Mouse (Mus musculus): ENCODE data around the gene Lrrc27. TPM values are rescaled to one million over a fixed set of nuclear protein-coding genes. Genes with fewer than 3 reads are reported as not detected.

The Lrrc27 gene
- total and polyA plus RNA-seq, 2 experiments = 0.28 to 1.1 TPM

- H3K27ac ChIP-seq (replicated peaks; ENCODE audit: insufficient read depth, low read depth, low read length) = no peak overlapping the region
- WGBS = 1% methylated on average over 7 of the region's 7 CpGs
- no peak overlapping the region for H3K9ac ChIP-seq (ENCODE audit: low read depth, low read length)
- no peaks in the 10 kb centered on the region for H3K79me2 ChIP-seq (ENCODE audit: control insufficient read depth, insufficient read depth, low read length)
- H3K27me3 ChIP-seq (ENCODE audit: control insufficient read depth, insufficient read depth, low read length) = no peaks in the 10 kb centered on the region
- TF ChIP-seq POLR2A (IDR thresholded peaks at IDR 0.05; ENCODE audit: extremely low read depth, insufficient read depth, low read length) = no peak
- peak; percentile 99 for TF ChIP-seq CTCF (IDR thresholded peaks at IDR 0.05; ENCODE audit: low read depth, low read length)
- no peak overlapping the region for H3K4me3 ChIP-seq (ENCODE audit: insufficient read depth, low read depth, low read length)
- H3K4me1 ChIP-seq (ENCODE audit: control insufficient read depth, insufficient read depth, low read length) = no peaks in the 10 kb centered on the region
- H3K36me3 ChIP-seq (ENCODE audit: control insufficient read depth, insufficient read depth, low read length) = no peaks in the 10 kb centered on the region
- DNase-seq (ENCODE audit: extremely low read depth, low read depth, low spot score) = peak; percentile 44
Observed at GRCm38 (mm10) chr7:139233714-139234113, 20.9 kb downstream of the Lrrc27 start.

GRCm38 (mm10) chr7:139234426-139235188 lies 21.8 kb downstream of the Lrrc27 start:
- no peak for DNase-seq (ENCODE audit: extremely low read depth, low read depth, low spot score)
- WGBS = 34% methylated on average over 18 of the region's 18 CpGs
- no peak overlapping the region for H3K9ac ChIP-seq (ENCODE audit: low read depth, low read length)
- H3K36me3 ChIP-seq (ENCODE audit: control insufficient read depth, insufficient read depth, low read length) = no peaks in the 10 kb centered on the region
- H3K27ac ChIP-seq (replicated peaks; ENCODE audit: insufficient read depth, low read depth, low read length) = no peak overlapping the region
- no peaks in the 10 kb centered on the region for H3K79me2 ChIP-seq (ENCODE audit: control insufficient read depth, insufficient read depth, low read length)
- H3K4me3 ChIP-seq (ENCODE audit: insufficient read depth, low read depth, low read length) = no peak overlapping the region
- H3K27me3 ChIP-seq (ENCODE audit: control insufficient read depth, insufficient read depth, low read length) = no peaks in the 10 kb centered on the region
- H3K4me1 ChIP-seq (ENCODE audit: control insufficient read depth, insufficient read depth, low read length) = no peaks in the 10 kb centered on the region
- TF ChIP-seq POLR2A (IDR thresholded peaks at IDR 0.05; ENCODE audit: extremely low read depth, insufficient read depth, low read length) (no peak), CTCF (IDR thresholded peaks at IDR 0.05; ENCODE audit: low read depth, low read length) (peak; percentile 33; the same call in 1 of the 2 replicates)

- no peak for DNase-seq (ENCODE audit: extremely low read depth, low read depth, low spot score)
- no peak overlapping the region for H3K4me3 ChIP-seq (ENCODE audit: insufficient read depth, low read depth, low read length)
- 88% methylated on average over 12 of the region's 12 CpGs for WGBS
- no peak overlapping the region for H3K9ac ChIP-seq (ENCODE audit: low read depth, low read length)
- no peak for TF ChIP-seq CTCF (IDR thresholded peaks at IDR 0.05; ENCODE audit: low read depth, low read length)
- TF ChIP-seq POLR2A (IDR thresholded peaks at IDR 0.05; ENCODE audit: extremely low read depth, insufficient read depth, low read length) = no peak
- H3K27ac ChIP-seq (replicated peaks; ENCODE audit: insufficient read depth, low read depth, low read length) = no peak overlapping the region
- H3K79me2 ChIP-seq (ENCODE audit: control insufficient read depth, insufficient read depth, low read length) = no peaks in the 10 kb centered on the region
- no peaks in the 10 kb centered on the region for H3K4me1 ChIP-seq (ENCODE audit: control insufficient read depth, insufficient read depth, low read length)
- no peaks in the 10 kb centered on the region for H3K36me3 ChIP-seq (ENCODE audit: control insufficient read depth, insufficient read depth, low read length)
- no peaks in the 10 kb centered on the region for H3K27me3 ChIP-seq (ENCODE audit: control insufficient read depth, insufficient read depth, low read length)
Observed at GRCm38 (mm10) chr7:139235651-139236358, 23.0 kb downstream of the Lrrc27 start.

- TF ChIP-seq CTCF (IDR thresholded peaks at IDR 0.05; ENCODE audit: low read depth, low read length) (no peak), POLR2A (IDR thresholded peaks at IDR 0.05; ENCODE audit: extremely low read depth, insufficient read depth, low read length) (no peak)
- DNase-seq (ENCODE audit: extremely low read depth, low read depth, low spot score) = no peak
- no peaks in the 10 kb centered on the region for H3K27me3 ChIP-seq (ENCODE audit: control insufficient read depth, insufficient read depth, low read length)
- no peaks in the 10 kb centered on the region for H3K36me3 ChIP-seq (ENCODE audit: control insufficient read depth, insufficient read depth, low read length)
- H3K4me1 ChIP-seq (ENCODE audit: control insufficient read depth, insufficient read depth, low read length) = peaks cover 2% of the 10 kb centered on the region; the same call in 1 of the 2 replicates
- H3K27ac ChIP-seq (replicated peaks; ENCODE audit: insufficient read depth, low read depth, low read length) = no peak overlapping the region
- H3K4me3 ChIP-seq (ENCODE audit: insufficient read depth, low read depth, low read length) = no peak overlapping the region
- WGBS = 83% methylated on average over 3 of the region's 3 CpGs
- no peaks in the 10 kb centered on the region for H3K79me2 ChIP-seq (ENCODE audit: control insufficient read depth, insufficient read depth, low read length)
- H3K9ac ChIP-seq (ENCODE audit: low read depth, low read length) = no peak overlapping the region
Observed at GRCm38 (mm10) chr7:139239432-139239831, 26.6 kb downstream of the Lrrc27 start.

- no peak for DNase-seq (ENCODE audit: extremely low read depth, low read depth, low spot score)
- Histone ChIP-seq H3K79me2 (ENCODE audit: control insufficient read depth, insufficient read depth, low read length) (no peaks in the 10 kb centered on the region), H3K4me1 (ENCODE audit: control insufficient read depth, insufficient read depth, low read length) (peaks cover 4% of the 10 kb centered on the region), H3K27me3 (ENCODE audit: control insufficient read depth, insufficient read depth, low read length) (no peaks in the 10 kb centered on the region), H3K36me3 (ENCODE audit: control insufficient read depth, insufficient read depth, low read length) (no peaks in the 10 kb centered on the region), H3K9ac (ENCODE audit: low read depth, low read length) (no peak overlapping the region), H3K4me3 (ENCODE audit: insufficient read depth, low read depth, low read length) (no peak overlapping the region), H3K27ac (replicated peaks; ENCODE audit: insufficient read depth, low read depth, low read length) (no peak overlapping the region)
- WGBS = 87% methylated on average over 5 of the region's 5 CpGs
- no peak for TF ChIP-seq CTCF (IDR thresholded peaks at IDR 0.05; ENCODE audit: low read depth, low read length)
- TF ChIP-seq POLR2A (IDR thresholded peaks at IDR 0.05; ENCODE audit: extremely low read depth, insufficient read depth, low read length) = no peak
Observed at GRCm38 (mm10) chr7:139246086-139246485, 33.3 kb downstream of the Lrrc27 start.

Data from liver, adult 2 months (tissue).